Mouse (Mus musculus) kidney, adult 2 months (tissue): ENCODE data around the gene Tsfm. TPM values are rescaled to one million over a fixed set of nuclear protein-coding genes. Genes with fewer than 3 reads are reported as not detected.

Experiments used
- DNase-seq: peaks from one replicate; pipeline ENCODE4 v3.0.0; 2021
- H3K27ac ChIP-seq: fragments of 200-500 bp; 2 replicates; pipeline ENCODE4 v1.5.1; 2012; ENCODE audit warnings: low read depth, low read length, control low read depth, inconsistent platforms; ENCODE audit not compliant: insufficient read depth
- H3K27me3 ChIP-seq: fragments of 200-500 bp; replicated peaks from 2 replicates; pipeline ENCODE4 v1.6.1; 2012; ENCODE audit warnings: mild to moderate bottlenecking, moderate library complexity, low read length, inconsistent platforms; ENCODE audit not compliant: control insufficient read depth, insufficient read depth
- H3K36me3 ChIP-seq: fragments of 200-500 bp; 2 replicates; pipeline ENCODE4 v1.6.1; 2012; ENCODE audit warnings: mild to moderate bottlenecking, moderate library complexity, low read length, inconsistent platforms; ENCODE audit not compliant: control insufficient read depth, insufficient read depth
- H3K4me1 ChIP-seq: fragments of 200-500 bp; 2 replicates; pipeline ENCODE4 v1.6.1; 2011; ENCODE audit warnings: low read length; ENCODE audit not compliant: control insufficient read depth, insufficient read depth
- H3K4me3 ChIP-seq: fragments of 200-500 bp; 2 replicates; pipeline ENCODE4 v1.5.1; 2011; ENCODE audit warnings: mild to moderate bottlenecking, low read depth, low read length, control low read depth; ENCODE audit not compliant: insufficient read depth
- CTCF ChIP-seq: fragments of 200-500 bp; conservative IDR thresholded peaks from 2 replicates; pipeline ENCODE4 v1.5.1; 2011; ENCODE audit warnings: low read depth, mild to moderate bottlenecking, control low read depth, low read length, moderate library complexity, mixed read lengths; ENCODE audit not compliant: insufficient read depth, insufficient read length
- POLR2A ChIP-seq: fragments of 200-500 bp; IDR thresholded peaks from one replicate; pipeline ENCODE4 v1.6.1; 2011; ENCODE audit warnings: low read depth, low read length, control low read depth
- WGBS: fragments of 180-500 bp; shearing (Covaris S2); methylation state at CpG from one replicate; pipeline ENCODE4 v1.1.7; 2018; 5-methylcytosine and 5-hydroxymethylcytosine counted together
- polyA plus RNA-seq: library from polyadenylated mRNA; depleted of rRNA; stranded (reverse); fragments of >200 nt; gene quantifications from 2 replicates; pipeline ENCODE4 v1.2.3, GENCODE M21; 2012; rRNA removed

Tsfm gene
- polyA plus RNA-seq, 1 experiment: 54.0 TPM

DNA sequence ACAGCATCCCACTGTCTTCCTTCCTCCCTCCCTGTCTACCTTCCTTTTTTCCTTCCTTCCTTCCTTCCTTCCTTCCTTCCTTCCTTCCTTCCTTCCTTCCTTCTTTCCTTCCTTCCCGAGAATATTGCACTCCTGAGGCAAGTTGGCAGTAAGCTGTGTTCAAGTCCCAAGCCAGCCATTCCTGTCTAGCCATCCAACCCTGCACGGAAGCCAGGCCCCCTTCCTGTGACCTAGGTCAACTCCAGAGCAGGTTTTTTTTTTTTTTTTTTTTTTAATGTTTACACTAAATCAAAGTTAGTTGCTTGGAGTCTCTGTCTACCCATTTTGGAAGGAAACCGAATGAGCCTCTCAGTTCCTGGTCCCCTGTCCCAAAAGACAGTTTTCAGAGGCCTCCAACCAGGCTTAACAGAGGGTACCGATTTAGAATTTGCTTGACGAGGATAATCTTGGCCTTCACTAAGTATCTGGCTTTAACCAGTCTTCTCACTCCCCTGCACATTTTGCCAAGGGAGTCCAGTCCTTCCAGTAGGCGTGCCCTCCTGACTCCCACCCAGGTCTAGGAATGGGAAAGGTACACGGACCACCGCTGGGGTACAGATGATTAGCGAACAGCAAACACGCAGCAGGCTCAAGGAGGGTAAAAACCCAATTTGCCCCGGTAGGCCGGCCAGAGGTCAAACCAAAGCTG is 59.1 kb downstream of the Tsfm start:
- peaks cover 13% of the 10 kb centered on the region; the same call in 1 of the 2 replicates for H3K4me1 ChIP-seq
- peak overlapping the region; percentile 87; the same call in 1 of the 2 replicates for H3K27ac ChIP-seq
- H3K4me3 ChIP-seq: no peak overlapping the region
- no peak for DNase-seq
- 27% methylated on average over 12 of the region's 12 CpGs for WGBS
- H3K36me3 ChIP-seq: no peaks in the 10 kb centered on the region
- TF ChIP-seq POLR2A (no peak), CTCF (no peak)
- no peaks in the 10 kb centered on the region for H3K27me3 ChIP-seq

DNA sequence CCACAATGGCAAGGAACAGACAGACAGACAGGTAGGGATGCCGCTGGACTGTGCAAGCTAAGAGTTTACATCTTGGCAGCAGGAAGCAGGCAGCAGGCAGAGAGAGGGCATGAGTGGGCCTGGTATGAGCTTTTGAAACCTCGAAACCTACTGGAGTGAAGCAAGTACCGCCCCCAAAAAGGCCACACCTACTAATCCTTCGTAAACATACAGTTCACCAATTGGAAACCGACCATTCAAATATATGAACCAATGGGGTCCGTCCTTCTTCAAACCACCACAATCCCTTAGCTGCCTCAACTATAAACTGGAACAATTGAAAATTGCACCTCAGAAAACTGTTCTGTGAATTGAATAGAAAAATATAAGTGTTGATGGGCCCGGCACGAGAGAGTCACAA is 66.8 kb downstream of the Tsfm start:
- no peak overlapping the region for H3K4me3 ChIP-seq
- peaks cover 14% of the 10 kb centered on the region; the same call in 1 of the 2 replicates for H3K4me1 ChIP-seq
- 90% methylated on average over 8 of the region's 8 CpGs for WGBS
- TF ChIP-seq POLR2A: no peak
- no peak for TF ChIP-seq CTCF
- H3K27me3 ChIP-seq: no peaks in the 10 kb centered on the region
- no peaks in the 10 kb centered on the region for H3K36me3 ChIP-seq
- no peak for DNase-seq
- H3K27ac ChIP-seq: peak overlapping the region; percentile 8; the same call in 1 of the 2 replicates

DNA sequence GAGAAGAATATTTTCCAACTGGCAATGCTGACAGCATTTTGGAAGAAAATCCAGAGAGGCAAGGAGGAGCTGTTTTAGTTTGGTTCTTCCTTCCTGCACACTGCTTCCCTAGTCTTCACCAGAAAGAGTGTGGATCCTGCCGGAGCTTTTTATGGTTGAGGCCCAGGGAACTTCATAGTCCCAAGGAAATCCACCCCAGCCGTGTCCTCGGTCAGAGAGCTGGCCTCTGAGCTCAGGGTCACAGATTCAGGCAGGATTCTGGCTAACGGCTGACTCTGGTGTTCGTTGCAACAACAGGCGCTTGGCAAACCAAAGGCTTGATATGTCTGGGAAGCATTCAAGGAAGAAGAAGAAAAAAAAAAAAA is 67.7 kb downstream of the Tsfm start:
- no peaks in the 10 kb centered on the region for H3K36me3 ChIP-seq
- no peaks in the 10 kb centered on the region for H3K27me3 ChIP-seq
- H3K4me3 ChIP-seq: no peak overlapping the region
- TF ChIP-seq CTCF (no peak), POLR2A (no peak)
- H3K4me1 ChIP-seq: peaks cover 14% of the 10 kb centered on the region
- WGBS: 22% methylated on average over 6 of the region's 6 CpGs
- peak overlapping the region; percentile 7; the same call in 1 of the 2 replicates for H3K27ac ChIP-seq
- DNase-seq: peak; percentile 74

DNA sequence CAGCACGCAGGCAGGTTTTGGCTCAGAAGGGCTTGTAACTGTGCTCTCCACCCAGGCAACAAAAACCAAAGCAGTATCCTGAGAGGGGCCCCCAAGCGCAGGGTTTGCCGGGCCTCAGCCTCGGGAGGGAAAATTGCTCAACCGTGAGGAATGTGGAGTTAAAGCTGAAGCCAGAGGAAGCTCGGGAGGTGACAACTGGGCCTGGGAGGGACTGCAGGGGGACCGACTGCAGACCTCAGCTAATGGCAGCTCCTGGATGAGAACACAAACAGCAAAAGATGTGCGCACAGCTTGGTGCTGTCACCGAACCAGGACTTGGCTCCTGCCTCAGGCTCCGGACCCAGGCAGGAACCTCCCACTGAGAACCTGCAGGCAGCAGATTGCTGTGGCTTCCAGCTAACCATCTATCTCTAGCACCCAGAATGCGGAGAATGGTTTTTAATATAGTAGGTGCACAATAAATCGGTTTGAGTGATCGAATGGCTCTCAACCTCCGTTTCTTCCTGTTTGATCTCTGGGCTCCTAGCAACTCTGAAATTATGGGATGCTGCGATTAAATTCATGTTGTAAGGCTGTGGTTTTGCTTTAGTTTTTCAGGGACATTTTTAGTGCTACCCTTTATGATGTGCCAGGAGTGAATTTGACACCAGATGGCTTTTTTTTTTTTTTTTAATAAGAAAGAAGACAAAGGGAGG is 68.2 kb downstream of the Tsfm start:
- WGBS: 28% methylated on average over 15 of the region's 15 CpGs

DNA sequence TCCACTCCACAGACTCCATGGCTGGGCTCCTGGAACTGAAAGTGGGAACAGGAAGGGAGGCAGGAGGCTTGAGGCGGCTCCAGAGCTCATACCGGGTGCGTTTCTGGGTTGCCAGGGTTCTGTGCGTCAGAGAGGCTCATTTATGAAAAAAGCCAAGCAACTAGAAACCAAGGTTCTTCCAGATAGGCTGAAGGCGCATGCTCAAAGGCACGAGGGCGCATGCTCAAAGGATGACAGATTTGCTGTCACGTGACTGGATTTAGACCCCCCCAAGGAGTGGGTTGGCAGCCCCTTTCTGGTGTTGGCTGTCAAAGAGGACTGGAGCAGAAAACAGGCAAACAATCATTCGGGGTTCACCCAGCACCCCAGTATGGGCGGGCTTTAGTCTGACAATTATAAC is 68.9 kb downstream of the Tsfm start:
- Histone ChIP-seq H3K4me1 (peaks cover 22% of the 10 kb centered on the region), H3K27ac (peak overlapping the region; percentile 7), H3K27me3 (no peaks in the 10 kb centered on the region), H3K36me3 (no peaks in the 10 kb centered on the region), H3K4me3 (no peak overlapping the region)
- TF ChIP-seq POLR2A (no peak), CTCF (no peak)
- peak; percentile 38 for DNase-seq
- WGBS: 62% methylated on average over 10 of the region's 10 CpGs

More for the DNA sequence above, 68.2 kb downstream of the Tsfm start:
- Histone ChIP-seq H3K27ac (peak overlapping the region; percentile 13; the same call in 1 of the 2 replicates), H3K27me3 (no peaks in the 10 kb centered on the region), H3K36me3 (no peaks in the 10 kb centered on the region), H3K4me3 (no peak overlapping the region), H3K4me1 (peaks cover 20% of the 10 kb centered on the region)
- TF ChIP-seq POLR2A (no peak), CTCF (no peak)
- DNase-seq: peak; percentile 75

Other genes starting within 250 kb of the Tsfm start
- 11.2 and 14.2 TPM in 2 replicates for gene Atp23, start 129.5 kb downstream of the Tsfm start, polyA plus RNA-seq
- gene Ctdsp2, start 52.1 kb downstream of the Tsfm start, polyA plus RNA-seq: 118 and 126 TPM in 2 replicates
- 0.14 and 0.19 TPM in 2 replicates for gene Avil, start 30.1 kb downstream of the Tsfm start, polyA plus RNA-seq
- 24.5 and 27.5 TPM in 2 replicates for gene Mettl1, start 10.6 kb upstream of the Tsfm start, polyA plus RNA-seq
- gene Eef1akmt3, start 10.7 kb upstream of the Tsfm start, polyA plus RNA-seq: 2.4 and 3.1 TPM in 2 replicates
- gene Cyp27b1, start 17.4 kb upstream of the Tsfm start, polyA plus RNA-seq: 13.5 and 14.3 TPM in 2 replicates
- 13.1 and 15.3 TPM in 2 replicates for gene March9, start 29.3 kb upstream of the Tsfm start, polyA plus RNA-seq
- gene Cdk4, start 32.7 kb upstream of the Tsfm start, polyA plus RNA-seq: 195 and 216 TPM in 2 replicates
- 102 and 117 TPM in 2 replicates for gene Tspan31, start 39.4 kb upstream of the Tsfm start, polyA plus RNA-seq
- 1.3 and 2.2 TPM in 2 replicates for gene Agap2, start 44.4 kb upstream of the Tsfm start, polyA plus RNA-seq
- 108 and 114 TPM in 2 replicates for gene Os9, start 90.3 kb upstream of the Tsfm start, polyA plus RNA-seq
- 15.4 and 27.5 TPM in 2 replicates for gene B4galnt1, start 134.4 kb upstream of the Tsfm start, polyA plus RNA-seq
- gene Slc26a10, start 149.8 kb upstream of the Tsfm start, polyA plus RNA-seq: 6.6 and 8.1 TPM in 2 replicates
- 9.2 and 11.9 TPM in 2 replicates for gene Arhgef25, start 159.2 kb upstream of the Tsfm start, polyA plus RNA-seq
- gene Dtx3, start 164.9 kb upstream of the Tsfm start, polyA plus RNA-seq: 101 and 132 TPM in 2 replicates
- gene Pip4k2c, start 180.7 kb upstream of the Tsfm start, polyA plus RNA-seq: 116 and 120 TPM in 2 replicates
- 3.7 and 6.7 TPM in 2 replicates for gene Kif5a, start 232.5 kb upstream of the Tsfm start, polyA plus RNA-seq
- gene Dctn2, start 235.5 kb upstream of the Tsfm start, polyA plus RNA-seq: 181 and 184 TPM in 2 replicates